Mouse (Mus musculus) layer of hippocampus, postnatal 14 days (tissue): ENCODE measurements at regions not wholly inside any gene's neighbourhood (a gene's known extent, or its start where the extent isn't known, plus 50 kb on each side); places are given as distances from the start of the nearest gene placed in this dataset.

Experiments used
- DNase-seq, 2 experiments: peaks; one replicate each; pipeline ENCODE4 v3.0.0; 2021 to 2022; ENCODE audit warnings: low spot score in 2 of 2, mixed read lengths in 1 of 2

DNA sequence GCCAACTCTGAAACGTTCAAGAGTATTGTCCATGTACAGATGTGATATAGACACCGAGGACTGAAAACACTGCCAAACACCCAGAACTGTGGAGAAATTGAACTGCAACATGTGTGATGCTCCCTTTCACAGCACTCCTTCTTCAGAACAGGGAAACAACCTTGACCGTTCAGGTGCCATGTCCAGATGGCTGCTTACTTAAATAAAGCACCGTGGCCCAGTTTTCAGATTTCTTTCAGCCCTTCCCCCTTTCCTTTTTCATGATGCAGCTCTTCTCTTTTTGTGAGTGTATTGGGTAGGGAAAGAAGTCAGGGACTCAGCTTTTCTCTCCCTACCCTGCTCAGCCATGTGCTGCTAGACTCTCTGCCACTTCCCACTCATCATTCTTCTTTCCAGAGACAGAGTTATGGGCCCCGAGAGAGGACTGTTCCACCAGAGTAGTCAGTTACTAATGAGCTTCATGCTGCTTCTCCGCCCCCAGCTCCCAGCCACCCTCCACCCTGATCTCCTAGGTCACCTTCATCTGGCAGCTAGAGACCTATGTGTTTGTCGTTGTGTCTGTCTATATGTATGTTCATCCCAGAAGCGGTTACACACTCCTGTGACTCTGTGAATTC lies 74.3 kb upstream of the Astn2 start:
- DNase-seq = no peak
